Mouse (Mus musculus) layer of hippocampus, postnatal 25 days (tissue): ENCODE measurements around the gene Wapl. TPM values are rescaled to one million over a fixed set of nuclear protein-coding genes. Genes with fewer than 3 reads are reported as not detected.

ENCODE experiments used
- DNase-seq, 2 experiments: peaks; one replicate each; pipeline ENCODE4 v3.0.0; 2022; ENCODE audit warnings: mixed read lengths in 2 of 2, low spot score in 1 of 2; ENCODE audit errors: extremely low spot score in 1 of 2
- total RNA-seq, 2 experiments: library from RNA; stranded (reverse); gene quantifications; 2 replicates each; pipeline ENCODE4 v1.2.3; 2021

Wapl gene
- 10 to 100 TPM; 50.1 to 51.2 TPM for total RNA-seq

DNA sequence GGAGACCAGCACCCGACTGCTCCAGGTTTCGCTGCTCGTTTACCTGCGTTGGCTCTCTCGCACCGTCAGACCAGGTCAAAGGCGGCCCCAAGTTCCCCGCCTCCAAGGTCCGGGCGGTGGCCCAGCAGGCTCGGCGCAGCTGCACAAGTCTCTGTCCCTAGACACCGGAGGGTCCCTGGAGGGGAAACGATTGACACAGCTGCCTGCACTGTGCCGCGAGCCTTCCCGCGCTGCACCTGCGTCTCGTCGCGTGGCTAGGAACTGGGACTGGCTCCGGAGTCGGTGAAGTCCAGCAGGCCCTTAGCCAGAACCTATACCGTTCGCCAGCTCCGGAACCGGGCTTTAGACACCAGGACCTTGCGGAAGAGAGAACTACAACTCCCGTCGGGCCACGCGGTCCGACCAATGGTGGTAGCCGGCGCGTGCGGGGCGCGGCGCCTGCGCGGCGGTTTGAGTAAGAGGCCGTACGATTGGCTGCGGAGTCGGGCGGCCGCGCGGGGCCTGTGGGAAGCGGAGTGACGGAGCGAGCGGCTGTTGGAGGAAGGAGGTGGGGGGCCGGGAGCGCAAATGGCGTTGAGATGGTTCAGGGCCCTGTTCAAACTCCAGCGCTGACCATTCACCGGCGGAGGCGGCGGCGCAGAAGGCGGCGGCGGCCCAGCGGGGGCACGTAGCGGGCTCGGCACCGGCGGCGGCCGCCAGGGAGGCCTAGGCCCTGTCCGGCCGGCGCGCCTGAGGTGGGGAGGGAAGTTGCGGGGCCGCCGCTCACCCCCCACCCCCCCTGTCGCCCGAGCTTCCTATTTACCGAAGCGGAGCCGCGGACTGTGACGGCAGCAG lies at the start of gene Wapl:
Gene Wapl (plus strand): TSS at position 534 of the 834 bp plus-strand sequence.
- peak; percentile 94 to 98 for DNase-seq

DNA sequence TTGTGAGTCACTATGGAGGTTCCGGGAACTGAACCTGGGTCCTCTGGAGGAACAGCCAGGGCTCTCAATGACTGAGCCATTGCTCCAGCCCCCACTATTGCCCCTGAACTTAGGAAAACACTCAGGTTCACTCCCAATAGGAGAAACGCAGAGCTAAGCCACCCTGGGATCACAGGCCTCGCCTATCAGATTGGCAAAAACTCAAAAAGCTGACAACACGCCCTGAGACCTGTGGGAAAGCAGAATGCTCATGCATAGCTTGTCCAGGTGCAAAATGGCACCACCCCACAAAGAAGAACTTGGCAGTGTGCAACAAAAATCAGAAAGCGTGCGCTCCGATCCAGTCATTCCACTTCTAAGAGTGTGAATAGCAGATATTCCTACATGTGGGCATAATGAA lies 46.9 kb upstream of the Wapl start:
- DNase-seq: no peak

DNA sequence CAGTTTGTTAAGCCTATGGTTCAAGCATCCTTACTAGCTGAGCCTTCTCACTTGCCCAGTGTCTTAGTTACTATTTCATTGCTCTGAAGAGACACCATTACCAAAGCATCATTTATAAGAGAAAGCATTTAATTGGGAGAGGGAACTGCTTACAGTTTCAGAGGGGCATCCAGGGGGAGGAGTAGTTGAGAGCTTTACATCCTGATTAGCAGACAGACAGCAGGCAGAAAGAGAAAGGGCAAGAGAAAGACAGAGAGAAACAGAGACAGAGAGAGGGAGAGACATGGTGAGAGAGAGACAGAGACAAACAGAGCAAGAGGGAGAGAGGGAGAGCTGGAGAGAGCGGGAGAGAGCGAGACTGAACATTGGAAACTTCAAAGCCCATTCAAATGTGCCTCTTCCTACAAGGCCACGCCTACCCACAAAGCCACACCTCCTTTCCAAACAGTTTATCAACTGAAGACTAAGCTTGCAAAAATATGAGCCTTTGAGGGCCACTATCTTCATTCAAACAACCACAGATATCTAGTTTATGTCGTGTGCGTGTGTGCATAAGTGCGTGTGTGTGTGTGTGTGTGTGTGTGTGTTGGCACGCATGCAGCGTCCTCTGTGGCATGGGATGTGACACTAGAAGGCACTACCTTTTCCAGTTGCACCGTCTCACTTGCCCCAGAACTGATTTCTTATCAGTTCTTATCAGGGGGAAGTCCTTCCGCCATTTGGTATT lies 40.8 kb upstream of the Wapl start:
- DNase-seq: no peak

DNA sequence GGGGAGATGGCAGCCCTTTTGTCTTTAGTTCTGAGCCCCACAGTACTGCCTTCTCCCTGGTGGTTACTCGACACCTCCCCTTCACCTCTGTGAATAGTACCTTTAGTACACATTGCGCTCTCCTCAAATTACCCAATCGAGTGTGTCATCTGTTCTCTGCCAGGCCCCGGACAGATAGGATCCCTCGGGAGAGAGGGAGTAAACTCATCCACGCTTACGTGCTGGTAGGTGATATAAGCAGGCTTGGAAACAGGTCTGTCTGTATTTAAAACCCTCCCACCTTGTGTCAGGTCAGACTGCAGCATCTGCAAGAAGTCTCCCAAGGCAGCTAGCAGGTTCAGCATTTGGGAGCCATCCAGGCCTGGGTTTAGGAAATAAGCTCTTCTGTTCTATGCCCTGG lies 38.5 kb upstream of the Wapl start:
- no peak for DNase-seq

DNA sequence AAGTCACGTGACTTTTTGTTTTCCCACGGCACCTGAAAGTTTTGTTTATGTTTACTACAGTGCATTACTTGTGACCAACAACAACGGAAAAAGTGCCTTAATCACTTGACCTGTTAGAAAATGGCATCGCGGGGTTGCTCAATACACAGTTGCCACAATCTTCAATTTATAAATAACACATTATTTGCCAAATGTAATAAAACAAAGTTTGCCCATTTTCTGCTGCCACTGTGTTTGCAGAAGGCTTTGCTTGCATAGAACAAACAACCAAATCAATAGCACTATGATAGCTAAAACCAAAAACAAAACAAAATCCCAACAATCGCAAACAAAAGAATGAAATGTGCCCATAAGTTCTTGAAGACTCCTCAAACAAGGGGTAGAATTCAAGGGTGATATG lies 38.0 kb upstream of the Wapl start:
- DNase-seq: no peak

DNA sequence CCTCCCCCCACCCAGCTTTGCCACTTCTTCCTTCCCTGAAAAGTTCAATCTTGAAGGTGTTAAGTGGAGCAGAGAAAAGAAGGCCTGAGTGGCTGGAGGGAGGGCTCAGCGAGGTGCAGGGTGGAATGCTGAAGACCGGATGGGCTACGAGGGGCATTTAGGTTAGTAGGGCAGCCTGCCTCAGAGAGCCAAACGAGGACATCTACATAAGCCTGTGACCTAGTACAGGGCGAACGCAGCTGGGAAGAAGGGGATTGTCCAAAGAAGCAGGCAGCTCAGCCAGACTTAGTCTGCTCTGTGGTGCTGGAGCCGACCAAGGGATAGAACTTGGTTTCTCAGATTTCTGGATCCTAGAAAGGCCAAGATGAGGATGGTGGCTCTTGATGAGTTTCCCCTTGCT lies 29.6 kb upstream of the Wapl start:
- DNase-seq: no peak

DNA sequence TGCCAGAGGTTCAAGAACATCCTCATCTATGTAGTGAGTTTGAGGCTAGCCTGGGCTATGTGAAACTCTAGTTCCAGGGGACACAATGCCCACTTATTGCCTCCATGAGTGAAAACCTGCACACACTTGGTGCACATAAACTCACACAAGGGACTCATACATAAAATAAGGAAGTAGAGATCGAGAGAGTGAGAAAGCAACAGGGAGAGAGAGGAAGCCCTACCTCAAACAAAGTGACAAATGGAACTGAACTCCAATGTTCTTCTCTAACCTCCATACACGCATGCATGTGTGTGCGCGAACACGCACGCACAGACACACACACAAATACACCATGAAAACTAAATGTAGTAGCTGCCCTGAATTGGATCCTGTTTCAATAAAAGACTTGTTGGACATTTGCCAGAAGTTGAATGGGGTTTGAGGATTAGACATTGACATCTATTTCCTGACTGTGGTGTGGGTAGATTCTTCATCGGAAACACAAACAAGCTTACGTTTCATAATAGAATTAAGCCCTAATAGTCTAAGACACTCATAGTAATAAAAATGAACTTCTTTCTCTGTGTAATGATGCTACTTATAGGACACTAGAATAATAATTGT lies 25.8 kb upstream of the Wapl start:
- DNase-seq: no peak

DNA sequence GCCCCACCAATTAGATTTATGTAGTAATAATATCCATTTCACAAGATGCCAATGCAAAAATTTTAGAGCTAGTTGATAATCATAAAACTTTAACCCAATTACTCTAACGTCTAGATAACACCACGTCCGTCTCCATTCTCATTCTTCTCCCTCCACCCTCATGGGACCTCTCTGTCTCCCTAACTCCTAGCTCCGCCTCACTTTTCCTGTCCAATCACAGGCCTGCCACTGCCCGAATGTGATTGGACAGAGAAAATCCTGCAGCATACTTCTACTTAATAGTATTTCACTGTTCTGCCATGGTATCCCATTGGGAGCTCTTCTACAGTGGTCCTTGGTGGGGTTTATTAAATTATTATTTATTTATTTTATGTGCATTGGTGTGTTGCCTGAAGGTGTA lies 16.6 kb upstream of the Wapl start:
- no peak for DNase-seq

DNA sequence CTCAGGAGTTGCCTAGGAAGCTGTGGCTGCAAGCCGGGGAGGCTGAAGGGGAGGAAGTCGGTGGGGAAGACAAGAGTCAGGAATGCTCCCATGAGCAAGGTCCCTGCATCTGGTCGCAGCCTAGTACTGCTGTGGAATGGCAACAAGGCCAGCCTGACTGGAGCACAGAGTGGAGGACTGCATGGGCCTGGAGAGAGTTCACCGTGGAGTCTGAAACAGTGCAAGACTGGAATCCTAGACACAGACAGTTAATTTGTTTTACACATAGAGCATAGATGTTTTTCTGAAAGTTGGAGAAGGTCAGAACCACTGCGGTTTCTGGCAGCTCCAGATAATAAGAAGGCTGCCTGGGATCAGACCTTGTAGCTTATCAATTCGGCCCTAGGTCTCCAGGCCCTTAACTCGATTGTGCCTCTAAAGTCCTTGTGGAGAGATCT lies 13.4 kb upstream of the Wapl start:
- no peak for DNase-seq

DNA sequence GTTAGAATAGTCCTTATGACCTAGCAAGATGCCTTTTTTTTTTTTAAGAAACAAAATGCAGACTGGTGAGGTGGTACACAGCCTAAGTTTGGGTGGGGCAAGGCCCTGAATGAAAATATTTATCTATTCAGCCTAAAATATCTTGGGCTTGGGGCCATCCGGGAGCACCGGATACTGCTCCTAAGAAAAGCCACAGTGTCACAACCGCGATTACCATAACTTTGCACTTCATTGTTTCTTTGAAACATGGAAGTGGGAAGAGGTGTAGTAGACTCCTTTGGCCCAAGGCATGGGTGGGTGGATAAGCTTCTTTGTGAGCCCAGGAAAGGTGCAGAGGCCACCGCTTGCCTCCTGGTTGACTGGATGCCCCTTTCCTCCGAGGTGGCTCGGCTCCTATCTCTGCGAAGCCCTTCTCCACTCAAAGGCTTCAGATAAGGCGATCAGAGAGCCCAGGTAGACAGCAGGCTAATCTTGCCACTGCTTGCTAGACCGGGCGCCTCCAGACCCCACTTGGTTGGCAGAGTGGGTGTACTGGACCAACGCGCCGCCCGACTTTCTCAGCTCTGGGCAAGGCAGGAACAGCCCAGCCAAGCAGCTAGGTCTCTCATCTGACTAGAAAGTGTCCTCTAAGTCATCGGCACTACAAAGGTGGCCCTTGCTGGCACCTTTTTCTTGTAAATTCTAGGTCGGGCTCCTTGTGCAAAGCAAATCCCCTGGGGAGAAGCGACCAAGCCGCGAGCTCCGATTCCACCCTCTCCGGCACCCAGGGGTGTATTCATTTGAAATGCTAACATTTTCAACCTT lies 12.7 kb upstream of the Wapl start:
- DNase-seq: no peak

DNA sequence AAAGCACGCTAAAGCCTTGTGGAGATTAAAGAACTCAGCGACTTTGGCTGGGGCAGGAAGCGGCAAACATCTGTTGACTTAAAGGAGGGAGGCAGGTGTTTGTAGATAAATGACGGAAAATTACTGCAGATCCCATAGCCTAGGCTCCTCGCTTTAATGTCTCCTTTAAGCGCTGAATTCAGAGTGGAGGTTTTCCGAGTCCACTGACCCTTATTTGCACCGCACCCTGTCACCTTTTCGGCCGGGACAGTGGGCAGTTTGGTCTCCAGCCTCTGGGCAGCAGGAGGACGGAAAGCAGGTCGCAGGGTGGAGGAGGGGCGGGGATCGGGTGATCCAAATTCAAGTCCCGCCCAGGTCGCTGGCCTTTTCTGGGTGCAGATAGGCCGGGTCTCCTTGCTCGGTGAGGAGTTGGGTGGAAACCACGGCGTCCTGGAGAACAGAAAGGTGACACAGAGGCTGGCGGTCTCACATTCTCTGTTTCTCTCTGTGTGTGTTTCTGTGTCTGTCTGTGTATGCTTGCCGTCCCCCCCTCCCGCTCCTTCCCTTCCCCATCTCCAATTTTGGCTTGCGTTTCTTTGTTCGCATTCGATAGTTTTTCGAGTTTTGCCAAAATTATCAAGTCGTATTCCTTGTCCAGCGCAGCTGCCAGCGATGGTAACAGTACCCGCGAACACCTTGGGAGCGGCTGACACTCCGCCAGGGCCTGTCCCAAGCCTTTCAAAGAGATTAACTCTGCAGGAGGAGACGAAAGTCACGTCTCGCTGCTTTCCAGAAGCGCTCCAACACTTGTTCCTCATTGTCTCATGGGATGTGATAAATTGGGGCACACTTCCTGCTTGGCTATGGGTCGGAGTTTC lies 11.9 kb upstream of the Wapl start:
- DNase-seq: peak in 1 of 2 experiments; percentile 7

DNA sequence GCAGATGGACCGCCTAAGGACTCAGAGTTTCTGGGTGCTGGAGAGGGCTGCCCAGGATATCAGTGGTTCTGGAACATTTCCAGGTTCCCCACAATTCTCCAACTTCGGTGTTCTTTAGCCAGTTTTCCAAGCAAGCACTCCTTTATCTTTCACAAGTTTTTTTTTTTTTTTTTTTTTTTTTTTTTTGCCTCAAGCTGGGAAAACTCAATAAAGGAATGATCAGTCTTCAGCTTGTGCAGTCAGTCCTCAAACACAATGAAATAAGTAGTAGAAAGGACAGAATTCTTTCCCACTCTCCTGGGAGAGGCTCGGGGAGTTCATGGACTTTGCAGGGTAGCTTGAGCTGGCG lies 11.3 kb upstream of the Wapl start:
- DNase-seq: no peak

DNA sequence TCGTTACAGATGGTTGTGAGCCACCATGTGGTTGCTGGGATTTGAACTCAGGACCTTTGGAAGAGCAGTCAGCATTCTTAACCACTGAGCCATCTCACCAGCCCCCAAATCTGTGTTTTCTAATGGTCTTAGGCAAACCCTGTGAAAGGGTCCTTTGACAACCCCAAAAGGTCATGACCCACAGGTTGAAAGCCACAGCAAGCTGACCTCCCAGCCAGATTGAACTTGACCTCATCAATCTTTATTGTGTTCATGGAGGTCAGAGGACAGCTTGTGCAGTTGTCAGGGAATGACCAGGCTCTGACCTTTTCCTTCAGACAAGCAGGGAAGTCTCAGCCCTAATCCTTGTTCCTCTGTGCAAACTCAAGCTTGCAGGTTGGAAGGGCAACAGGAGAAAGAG lies 10.3 kb upstream of the Wapl start:
- no peak for DNase-seq

DNA sequence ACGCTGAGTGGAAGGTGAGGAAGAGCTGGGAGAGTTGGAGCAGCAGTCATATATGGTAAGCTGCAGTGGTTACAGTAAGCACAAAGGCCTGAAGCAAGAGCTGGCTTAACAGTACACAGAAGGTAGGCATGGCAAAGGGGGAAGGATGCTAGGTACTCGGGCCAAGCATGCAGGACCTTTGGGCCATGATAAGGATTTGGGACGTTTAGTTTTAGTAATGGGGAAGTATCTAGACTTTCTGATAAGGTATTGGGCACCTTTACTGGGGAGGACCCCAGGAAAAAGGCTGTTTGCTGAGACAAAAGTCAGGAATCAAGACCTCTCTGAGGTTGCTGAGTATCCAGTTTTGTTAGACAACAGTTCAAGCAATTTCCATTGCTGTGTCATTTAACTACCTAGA lies 4.6 kb upstream of the Wapl start:
- DNase-seq: no peak

DNA sequence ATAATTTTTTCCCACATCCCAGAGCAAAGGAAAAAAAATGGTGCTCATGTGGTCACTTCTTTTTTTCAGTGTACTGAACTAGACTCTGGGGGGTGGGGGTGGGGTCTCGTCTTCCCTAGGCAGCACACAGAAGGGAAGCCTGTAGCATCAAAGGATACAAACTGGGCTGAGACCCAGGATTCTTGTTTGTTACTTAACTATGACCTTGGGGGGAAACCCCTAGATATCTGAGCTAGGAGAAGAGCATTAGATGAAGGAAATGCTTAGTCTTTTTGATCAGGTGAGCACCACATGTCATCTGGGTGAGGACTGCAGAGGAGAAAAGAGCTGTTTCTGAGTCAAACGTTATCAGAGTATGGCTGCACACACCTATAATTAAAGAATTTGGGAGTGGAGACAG lies 3.5 kb upstream of the Wapl start:
- DNase-seq: no peak

DNA sequence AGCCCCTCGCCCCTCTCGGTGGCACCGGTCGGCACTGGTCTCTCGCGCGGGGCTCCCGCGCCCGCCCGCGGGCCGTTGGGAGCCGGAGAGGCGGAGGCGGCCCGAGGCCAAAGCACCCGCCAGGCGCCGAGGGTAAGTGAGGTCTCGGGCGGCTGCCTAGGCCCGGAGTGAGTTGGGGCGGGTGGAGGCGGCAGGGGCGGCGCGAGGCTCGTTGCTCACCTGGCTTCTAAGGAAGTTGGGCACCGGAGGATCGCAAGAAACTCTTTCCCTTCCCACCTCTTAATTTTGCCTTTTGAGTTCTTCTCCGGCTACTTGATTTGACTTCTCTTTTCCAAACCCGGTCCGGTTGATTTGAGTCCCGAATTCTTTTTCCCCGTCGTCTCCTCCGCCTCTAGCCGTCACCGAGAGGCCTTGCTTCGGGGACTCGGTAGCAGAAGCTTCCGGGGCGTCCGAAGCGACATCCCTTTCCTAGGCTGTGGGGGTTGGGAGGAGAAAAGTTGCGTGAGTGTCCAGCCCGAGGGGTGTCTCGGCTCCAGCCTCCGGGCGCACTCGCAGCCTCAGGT lies 582 bp downstream of the Wapl start:
- peak in 1 of 2 experiments; percentile 19 for DNase-seq

DNA sequence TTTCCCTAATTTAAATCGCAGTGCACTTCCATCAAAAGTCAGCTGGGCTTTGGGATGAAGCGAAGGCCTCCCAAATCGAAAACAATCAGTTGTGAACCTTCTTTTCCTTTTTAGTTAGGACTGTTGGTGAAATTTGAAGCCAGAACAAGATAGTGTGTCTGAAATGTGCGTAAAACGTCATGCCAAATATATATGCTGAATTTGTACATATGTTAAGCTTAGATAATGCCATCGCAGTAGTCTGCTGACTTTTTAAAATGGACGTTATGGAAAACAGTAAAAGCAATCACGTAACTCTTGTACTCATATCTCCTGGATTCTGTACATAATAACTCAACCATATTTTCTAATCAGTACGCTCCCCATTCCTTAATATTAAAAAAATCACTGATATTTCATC lies 1.2 kb downstream of the Wapl start:
- no peak for DNase-seq

DNA sequence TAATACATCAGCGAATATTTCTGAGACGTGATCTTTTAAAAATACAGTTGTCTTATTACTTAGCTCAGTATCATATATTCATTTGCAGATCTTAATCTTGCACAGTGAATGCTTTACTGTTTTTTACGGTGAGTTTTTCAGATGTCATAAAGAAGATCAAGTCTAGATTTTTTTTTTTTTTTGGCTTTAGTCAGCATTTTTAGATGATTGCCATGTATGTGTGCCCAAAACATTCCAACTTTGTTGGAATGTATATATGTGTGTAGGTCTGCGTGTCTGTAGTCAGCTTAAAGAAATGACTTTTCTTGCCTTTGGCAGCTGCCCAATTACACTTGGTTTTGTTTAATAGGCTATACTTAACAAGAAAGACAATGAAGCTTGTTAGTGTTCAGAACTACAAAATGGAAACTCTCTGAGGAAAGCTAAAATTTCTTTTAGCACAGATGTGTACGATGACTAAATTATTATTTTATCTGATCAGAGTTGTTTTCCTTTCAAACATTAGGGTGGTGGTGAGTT lies 1.7 kb downstream of the Wapl start:
- DNase-seq: no peak

DNA sequence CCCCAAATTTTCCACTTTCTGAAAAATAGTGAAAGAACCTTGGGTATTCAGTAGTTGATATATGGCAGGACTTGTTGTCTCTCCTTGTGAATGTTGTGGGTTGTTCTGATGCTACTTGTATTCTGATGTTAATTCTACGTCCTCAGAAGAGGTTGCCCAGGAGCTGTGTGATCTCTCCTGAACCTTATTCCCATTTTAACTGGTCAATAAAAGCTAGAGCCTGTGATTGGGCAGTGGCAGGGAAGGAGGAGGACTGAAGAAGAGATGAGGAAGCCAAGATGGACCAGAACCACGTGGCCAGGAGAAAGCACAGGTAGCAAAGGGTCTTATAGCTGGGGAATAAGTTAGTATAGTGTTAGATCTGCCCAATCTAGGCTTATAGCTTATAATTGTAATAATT lies 7.1 kb downstream of the Wapl start:
- DNase-seq: no peak
